Mouse (Mus musculus) hindbrain, embryonic 16.5 days (tissue): ENCODE data around the gene Dad1. TPM values are rescaled to one million over a fixed set of nuclear protein-coding genes. Genes with fewer than 3 reads are reported as not detected.

ENCODE experiments used
- ATAC-seq: fragments of 200-750 bp; cut with Nextera tagmentation; 2 replicates; pipeline ENCODE4 v1.8.0; 2017; ENCODE audit warnings: moderate TSS enrichment, moderate library complexity
- H3K27ac ChIP-seq: fragments of 300-500 bp; sonication (generic); 2 replicates; pipeline ENCODE4 v1.5.1; 2014; ENCODE audit warnings: low read depth, mild to moderate bottlenecking, control low read depth, low read length, moderate library complexity
- H3K27me3 ChIP-seq: fragments of 300-500 bp; sonication (generic); replicated peaks from 2 replicates; pipeline ENCODE4 v1.6.1; 2014; ENCODE audit warnings: low read length; ENCODE audit not compliant: control insufficient read depth, insufficient read depth
- H3K36me3 ChIP-seq: fragments of 300-500 bp; sonication (generic); 2 replicates; pipeline ENCODE4 v1.6.1; 2014; ENCODE audit warnings: mild to moderate bottlenecking, low read length, moderate library complexity, mixed read lengths; ENCODE audit not compliant: control insufficient read depth, insufficient read depth
- H3K4me1 ChIP-seq: fragments of 300-500 bp; sonication (generic); 2 replicates; pipeline ENCODE4 v1.6.1; 2014; ENCODE audit warnings: low read depth, low read length; ENCODE audit not compliant: control insufficient read depth, insufficient read depth
- H3K4me2 ChIP-seq: fragments of 300-500 bp; sonication (generic); 2 replicates; pipeline ENCODE4 v1.6.1; 2014; ENCODE audit warnings: mild to moderate bottlenecking, low read length, control low read depth, moderate library complexity
- H3K4me3 ChIP-seq: fragments of 300-500 bp; sonication (generic); 2 replicates; pipeline ENCODE4 v1.5.1; 2014; ENCODE audit warnings: mild to moderate bottlenecking, low read length, control low read depth, moderate library complexity
- H3K9ac ChIP-seq: fragments of 300-500 bp; sonication (generic); 2 replicates; pipeline ENCODE4 v1.6.1; 2014; ENCODE audit warnings: low read depth, mild to moderate bottlenecking, control low read depth, low read length, moderate library complexity
- H3K9me3 ChIP-seq: fragments of 300-500 bp; sonication (generic); 2 replicates; pipeline ENCODE4 v1.6.1; 2014; ENCODE audit warnings: mild to moderate bottlenecking, low read length, moderate library complexity; ENCODE audit not compliant: control insufficient read depth
- WGBS: fragments of 180-500 bp; shearing (Covaris S2); extraction: QIAGEN DNeasy Blood & Tissue Kit; methylation state at CpG from one replicate; pipeline ENCODE4 v1.1.7; 2014; 5-methylcytosine and 5-hydroxymethylcytosine counted together
- polyA plus RNA-seq: library from polyadenylated mRNA; unstranded; fragments of >200 nt; fragmentation: Nextera tagmentation; extraction: Ambion mirVana; gene quantifications from 2 replicates; pipeline ENCODE4 v1.2.1, GENCODE M21; 2015

Gene Dad1
- polyA plus RNA-seq, 1 experiment from 2014 or later: 409 TPM

- no peak overlapping the region for H3K4me2 ChIP-seq
- peaks cover 15% of the 10 kb centered on the region for H3K4me1 ChIP-seq
- no peak overlapping the region for H3K9ac ChIP-seq
- H3K36me3 ChIP-seq: no peaks in the 10 kb centered on the region
- no peaks in the 10 kb centered on the region for H3K9me3 ChIP-seq
- no peak overlapping the region for H3K4me3 ChIP-seq
- no peak overlapping the region for H3K27ac ChIP-seq
- WGBS: 53% methylated on average over 6 of the region's 6 CpGs
- no peaks in the 10 kb centered on the region for H3K27me3 ChIP-seq
- ATAC-seq: no peak
Measured at GRCm38 (mm10) chr14:54187211-54187610, 66.7 kb downstream of the Dad1 start.

Other genes with a start within 250 kb of the Dad1 start
- gene Abhd4, start 84 bp upstream of the Dad1 start, polyA plus RNA-seq: 70.3 and 75.2 TPM in 2 replicates
- not detected in 2 replicates for gene Olfr49, start 30.8 kb upstream of the Dad1 start, polyA plus RNA-seq
- 58.5 and 59.9 TPM in 2 replicates for gene Oxa1l, start 106.7 kb upstream of the Dad1 start, polyA plus RNA-seq
- gene Slc7a7, start 163.7 kb upstream of the Dad1 start, polyA plus RNA-seq: 4.9 and 5.9 TPM in 2 replicates
- gene Mrpl52, start 172.8 kb upstream of the Dad1 start, polyA plus RNA-seq: 218 and 228 TPM in 2 replicates
- 45.1 and 56.1 TPM in 2 replicates for gene Mmp14, start 177.5 kb upstream of the Dad1 start, polyA plus RNA-seq
- gene Lrp10, start 210.0 kb upstream of the Dad1 start, polyA plus RNA-seq: 31.4 and 35.6 TPM in 2 replicates
- gene Rem2, start 222.0 kb upstream of the Dad1 start, polyA plus RNA-seq: 38.5 and 39.5 TPM in 2 replicates